Mouse (Mus musculus) cortical plate, adult 2 months (tissue): ENCODE data around the gene Eif3g. TPM values are rescaled to one million over a fixed set of nuclear protein-coding genes. Genes with fewer than 3 reads are reported as not detected.

Experiments used
- H3K27ac ChIP-seq: fragments of 200-500 bp; 2 replicates; pipeline ENCODE4 v1.5.1; 2012; ENCODE audit warnings: low read length, control low read depth, inconsistent platforms; ENCODE audit not compliant: insufficient read depth
- H3K4me1 ChIP-seq: fragments of 200-500 bp; 2 replicates; pipeline ENCODE4 v1.6.1; 2011; ENCODE audit warnings: low read length; ENCODE audit not compliant: control insufficient read depth, insufficient read depth
- H3K4me3 ChIP-seq: fragments of 200-500 bp; 2 replicates; pipeline ENCODE4 v1.5.1; 2011; ENCODE audit warnings: mild to moderate bottlenecking, low read length, control low read depth; ENCODE audit not compliant: insufficient read depth
- CTCF ChIP-seq: fragments of 200-500 bp; IDR thresholded peaks from 2 replicates; pipeline ENCODE4 v1.5.1; 2011; ENCODE audit warnings: mild to moderate bottlenecking, control low read depth, low read length; ENCODE audit not compliant: insufficient read depth; ENCODE audit errors: extremely low read depth
- POLR2A ChIP-seq: fragments of 200-500 bp; IDR thresholded peaks from 2 replicates; pipeline ENCODE4 v1.6.1; 2011; ENCODE audit warnings: mild to moderate bottlenecking, low read length, control low read depth; ENCODE audit not compliant: insufficient read depth; ENCODE audit errors: extremely low read depth
- polyA plus RNA-seq: library from polyadenylated mRNA; depleted of rRNA; stranded (reverse); fragments of >200 nt; gene quantifications from 2 replicates; pipeline ENCODE4 v1.2.3, GENCODE M21; 2012; rRNA removed

Gene Eif3g
- polyA plus RNA-seq, result 114 and 115 TPM in 2 replicates

DNA sequence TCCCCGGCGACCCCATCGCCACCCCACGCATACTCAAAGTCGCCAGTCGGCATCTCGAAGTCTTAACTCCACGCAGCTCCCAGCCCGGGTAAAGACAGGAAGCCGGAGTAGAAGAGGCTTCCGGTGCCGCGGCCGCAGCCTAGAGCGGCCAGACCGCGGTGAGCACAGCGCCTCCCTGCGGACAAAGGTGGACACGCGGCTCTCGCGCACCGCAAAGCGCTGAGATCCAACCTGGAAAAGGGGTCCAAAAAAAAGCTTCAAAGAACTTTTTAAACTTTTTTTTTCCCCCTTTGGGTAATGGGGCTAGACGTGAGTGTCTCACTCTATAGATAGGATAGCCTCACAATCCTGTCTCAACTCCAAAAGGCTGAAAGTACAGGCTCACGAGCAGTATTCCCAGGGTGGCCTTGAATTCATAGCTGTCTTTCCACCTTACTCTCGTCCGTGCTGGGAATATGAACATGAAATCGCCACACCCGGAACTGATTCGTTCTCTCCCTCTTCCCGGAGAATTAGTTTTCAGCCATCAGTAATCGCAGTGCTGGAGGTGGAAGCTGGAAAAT, at the start of gene Eif3g:
Eif3g (minus strand) TSS at position 113 of the 563 bp plus-strand sequence.
- Histone ChIP-seq H3K4me3 (peak within 1 kb of the TSS; percentile 74), H3K27ac (no peak within 1 kb of the TSS), H3K4me1 (peaks cover 7% of the 10 kb centered on the region; the same call in 1 of the 2 replicates)
- TF ChIP-seq POLR2A (peak; percentile 63; the same call in 1 of the 2 replicates), CTCF (peak; percentile 77)

DNA sequence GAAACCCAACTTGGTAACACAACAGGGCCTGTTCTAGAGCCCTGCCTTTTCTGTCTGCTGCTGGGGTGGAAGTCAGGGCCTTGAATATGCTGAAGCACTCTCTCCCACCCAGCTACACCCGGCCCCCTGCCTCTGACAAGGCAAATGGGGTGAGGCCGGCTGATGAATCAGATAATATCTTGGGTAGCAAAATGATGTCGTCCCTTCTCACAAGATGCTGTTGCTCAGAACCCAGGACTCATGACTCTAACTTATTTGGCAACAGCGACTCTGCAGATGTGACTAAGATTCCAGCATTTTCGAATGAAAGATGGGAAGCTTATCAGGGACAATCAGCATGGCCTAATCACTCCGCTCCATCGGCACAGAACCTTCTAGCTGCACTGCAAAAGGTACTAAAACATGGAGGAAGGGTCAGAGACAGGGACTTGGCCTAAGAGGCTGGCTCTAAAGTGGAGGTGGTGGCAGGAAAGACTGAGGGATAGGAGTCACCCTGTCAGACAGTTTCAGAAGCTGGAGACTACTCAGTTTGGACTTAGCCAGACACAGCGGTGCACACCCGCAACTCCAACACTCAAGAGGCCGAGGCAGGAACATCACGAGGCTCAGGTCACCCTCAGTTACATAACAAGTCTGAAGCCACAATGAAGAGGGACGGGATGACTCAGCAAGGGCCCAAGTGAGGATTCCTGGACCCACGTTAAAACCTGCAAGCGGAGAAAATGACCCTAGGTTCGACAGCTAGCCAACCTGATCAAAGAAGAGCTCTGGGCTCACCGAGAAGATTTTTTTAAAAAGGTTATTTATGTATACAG, 47.9 kb upstream of the Eif3g start:
- Histone ChIP-seq H3K4me1 (no peaks in the 10 kb centered on the region), H3K27ac (no peak overlapping the region)
- no peak for TF ChIP-seq POLR2A
- no peak for TF ChIP-seq CTCF

GRCm38 (mm10) chr9:20944697-20945370, 46.4 kb upstream of the Eif3g start:
- H3K27ac ChIP-seq, result no peak overlapping the region
- H3K4me3 ChIP-seq, result no peak overlapping the region
- TF ChIP-seq POLR2A (no peak), CTCF (no peak)
- H3K4me1 ChIP-seq, result no peaks in the 10 kb centered on the region

More for the DNA sequence above, 47.9 kb upstream of the Eif3g start:
- no peak overlapping the region for H3K4me3 ChIP-seq

GRCm38 (mm10) chr9:20943911-20944310, 45.5 kb upstream of the Eif3g start:
- no peaks in the 10 kb centered on the region for H3K4me1 ChIP-seq
- TF ChIP-seq CTCF (no peak), POLR2A (no peak)
- H3K4me3 ChIP-seq, result no peak overlapping the region
- no peak overlapping the region for H3K27ac ChIP-seq

GRCm38 (mm10) chr9:20943396-20943795, 45.0 kb upstream of the Eif3g start:
- Histone ChIP-seq H3K27ac (no peak overlapping the region), H3K4me3 (no peak overlapping the region), H3K4me1 (no peaks in the 10 kb centered on the region)
- TF ChIP-seq POLR2A, result no peak
- no peak for TF ChIP-seq CTCF

GRCm38 (mm10) chr9:20923258-20923657, 24.8 kb upstream of the Eif3g start:
- no peaks in the 10 kb centered on the region for H3K4me1 ChIP-seq
- no peak overlapping the region for H3K27ac ChIP-seq
- no peak overlapping the region for H3K4me3 ChIP-seq
- TF ChIP-seq CTCF, result no peak

DNA sequence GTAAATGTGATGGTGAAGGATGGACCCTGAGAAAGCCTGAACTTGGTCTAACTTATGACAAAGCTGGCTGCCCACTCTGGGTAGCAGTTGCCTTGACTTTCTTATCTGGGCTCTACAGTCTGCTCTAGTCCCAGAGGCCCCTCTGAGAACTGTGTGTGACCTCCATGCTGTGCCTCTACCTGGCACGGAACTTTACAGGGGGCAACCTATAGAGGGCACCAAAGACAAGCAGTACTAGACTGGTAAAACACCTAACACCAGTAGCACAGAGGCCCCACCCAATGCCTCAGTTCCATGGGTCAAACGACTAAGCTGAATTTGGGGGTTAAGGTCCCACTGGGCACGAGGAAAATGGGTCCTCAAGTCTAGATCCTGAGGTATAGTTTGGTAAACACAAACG, 17.7 kb upstream of the Eif3g start:
- Histone ChIP-seq H3K4me3 (no peak overlapping the region), H3K27ac (no peak overlapping the region), H3K4me1 (no peaks in the 10 kb centered on the region)
- TF ChIP-seq CTCF (peak; percentile 39), POLR2A (no peak)

DNA sequence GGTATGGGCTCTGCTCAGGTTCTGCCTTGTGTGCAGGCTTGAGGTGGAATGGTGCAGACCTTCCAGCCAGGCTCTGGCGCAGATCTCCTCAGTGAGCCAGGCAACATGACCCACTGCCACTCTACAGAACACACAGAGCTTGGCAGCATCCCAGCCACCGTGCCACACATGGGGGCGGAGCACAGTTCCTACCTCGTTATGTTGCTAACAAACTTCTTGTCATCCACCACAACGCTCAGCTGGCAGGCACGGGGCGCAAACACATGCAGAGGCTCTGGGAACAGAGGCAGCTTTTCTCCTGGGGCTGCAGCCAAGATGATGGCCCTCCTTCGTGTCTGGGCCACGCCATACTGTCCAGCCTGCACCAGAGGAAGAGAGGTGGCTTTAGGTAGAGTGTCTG, 11.5 kb upstream of the Eif3g start:
- Histone ChIP-seq H3K27ac (no peak overlapping the region), H3K4me1 (no peaks in the 10 kb centered on the region), H3K4me3 (no peak overlapping the region)
- TF ChIP-seq POLR2A, result no peak
- TF ChIP-seq CTCF, result no peak

- no peak overlapping the region for H3K4me3 ChIP-seq
- peaks cover 6% of the 10 kb centered on the region; the same call in 1 of the 2 replicates for H3K4me1 ChIP-seq
- no peak overlapping the region for H3K27ac ChIP-seq
- TF ChIP-seq POLR2A (no peak), CTCF (no peak)
Observed at GRCm38 (mm10) chr9:20902174-20902491, 3.7 kb upstream of the Eif3g start.
